Mouse (Mus musculus) large intestine, adult 2 months (tissue): ENCODE results near the gene Krr1. TPM values are rescaled to one million over a fixed set of nuclear protein-coding genes. Genes with fewer than 3 reads are reported as not detected.

Experiments
- polyA plus RNA-seq: library from polyadenylated mRNA; depleted of rRNA; stranded (reverse); fragments of >200 nt; gene quantifications from 2 replicates; pipeline ENCODE4 v1.2.3, GENCODE M21; 2012; rRNA removed

The Krr1 gene
- polyA plus RNA-seq, 1 experiment: 5.1 TPM

Other genes with a start within 250 kb of the Krr1 start
- gene Glipr1, start 30.0 kb downstream of the Krr1 start, polyA plus RNA-seq: 24.9 and 30.2 TPM in 2 replicates
- not detected in 2 replicates for gene Glipr1l1, start 87.5 kb downstream of the Krr1 start, polyA plus RNA-seq
- not detected in 2 replicates for gene Glipr1l2, start 110.7 kb downstream of the Krr1 start, polyA plus RNA-seq
- gene Glipr1l3, start 187.7 kb downstream of the Krr1 start, polyA plus RNA-seq: not detected in 2 replicates
- 0.07 TPM in 1 of 2 replicates, not detected in the other for gene Caps2, start 191.0 kb downstream of the Krr1 start, polyA plus RNA-seq